Mouse (Mus musculus) CH12.LX (cell line): ENCODE measurements around the gene Yars.

ENCODE experiments used
- CTCF ChIP-seq, 2 experiments: IDR thresholded peaks in 1 of 2; conservative IDR thresholded peaks in 1 of 2; 2 replicates each; pipeline ENCODE4 v1.5.1; 2011 to 2012; ENCODE audit warnings: low read depth in 2 of 2, low read length in 2 of 2, improper control_type of control experiment in 1 of 2, inconsistent platforms in 1 of 2, mild to moderate bottlenecking in 1 of 2, moderate library complexity in 1 of 2
- MAZ ChIP-seq: IDR thresholded peaks from 2 replicates; pipeline ENCODE4 v1.6.1; 2012; ENCODE audit warnings: low read depth, mild to moderate bottlenecking, inconsistent platforms, low read length, improper control_type of control experiment, moderate library complexity
- PAX5 ChIP-seq: IDR thresholded peaks from 2 replicates; pipeline ENCODE4 v1.6.1; 2012; ENCODE audit warnings: low read length, inconsistent platforms, mixed read lengths
- POLR2A ChIP-seq: IDR thresholded peaks from 2 replicates; pipeline ENCODE4 v1.6.1; 2011; ENCODE audit warnings: low read depth, mild to moderate bottlenecking, improper control_type of control experiment, low read length

DNA sequence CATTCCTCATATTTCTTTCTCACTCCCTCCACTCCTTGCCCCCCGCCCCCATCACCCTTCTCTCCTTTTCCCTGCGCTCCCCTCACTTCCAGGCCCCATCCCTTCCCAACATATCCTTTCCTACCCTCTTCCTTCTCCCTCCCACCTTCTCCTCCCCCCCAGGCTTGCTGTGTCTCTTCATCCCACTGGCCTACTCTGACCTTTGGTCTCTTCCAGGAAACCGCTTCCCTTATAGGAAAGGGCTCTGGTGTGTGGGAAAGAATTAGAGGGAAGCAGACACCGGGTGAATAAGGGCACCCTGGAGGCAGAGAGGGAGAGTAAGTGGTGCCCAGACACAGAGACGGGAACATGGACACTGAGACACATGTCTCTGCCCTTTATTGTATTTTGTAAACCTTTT, 2.1 kb downstream of the Yars start:
- TF ChIP-seq CTCF (conservative IDR thresholded peaks at IDR 0.05 in 1 of 2, IDR thresholded peaks at IDR 0.05 in 1 of 2; ENCODE audit: low read depth in 2 of 2, low read length in 2 of 2) (no peak), MAZ (no peak), POLR2A (no peak), PAX5 (no peak)
